Mouse (Mus musculus) G1E (cell line): Measurements from ENCODE around the gene Plce1.

Experiments
- CTCF ChIP-seq: IDR thresholded peaks from 2 replicates; pipeline ENCODE4 v1.5.1; 2012; ENCODE audit warnings: low read depth, low read length, inconsistent platforms, mixed read lengths
- GATA1 ChIP-seq: IDR thresholded peaks from 2 replicates; pipeline ENCODE4 v1.6.1; 2012; ENCODE audit warnings: borderline replicate concordance, low read length, inconsistent platforms, mixed read lengths
- GATA2 ChIP-seq: IDR thresholded peaks from 2 replicates; pipeline ENCODE4 v1.6.1; 2012; ENCODE audit warnings: low read depth, low read length, inconsistent platforms, borderline replicate concordance
- POLR2AphosphoS5 ChIP-seq: IDR thresholded peaks from 2 replicates; pipeline ENCODE4 v1.6.1; 2012; ENCODE audit warnings: low read depth, low read length, inconsistent platforms; ENCODE audit not compliant: insufficient replicate concordance
- TAL1 ChIP-seq: conservative IDR thresholded peaks from 2 replicates; pipeline ENCODE4 v1.6.1; 2012; ENCODE audit warnings: low read depth, low read length, inconsistent platforms, mixed read lengths

GRCm38 (mm10) chr19:38723969-38724368, 243.1 kb downstream of the Plce1 start:
- no peak for TF ChIP-seq CTCF
- no peak for TF ChIP-seq TAL1
- no peak for TF ChIP-seq GATA1
- TF ChIP-seq GATA2, result no peak
- no peak for TF ChIP-seq POLR2AphosphoS5
